Mouse (Mus musculus): ENCODE data around the gene Cyp2w1.

GRCm38 (mm10) chr5:139380385-139381248 lies 28.2 kb downstream of the Cyp2w1 start:
- TF ChIP-seq CTCF (IDR thresholded peaks at IDR 0.05; ENCODE audit: low read depth, low read length), result no peak
- no peak for TF ChIP-seq GATA1 (IDR thresholded peaks at IDR 0.05; ENCODE audit: borderline replicate concordance, low read length)
- no peak for TF ChIP-seq POLR2AphosphoS5 (IDR thresholded peaks at IDR 0.05; ENCODE audit: insufficient replicate concordance, low read depth, low read length)
- no peak for TF ChIP-seq TAL1 (conservative IDR thresholded peaks at IDR 0.05; ENCODE audit: low read depth, low read length)
